Mouse (Mus musculus) stomach, postnatal 0 days (tissue): Measurements from ENCODE around the gene Lhfpl3. TPM values are rescaled to one million over a fixed set of nuclear protein-coding genes. Genes with fewer than 3 reads are reported as not detected.

Experiments
- ATAC-seq: fragments of 200-750 bp; cut with Nextera tagmentation; 2 replicates; pipeline ENCODE4 v1.8.0; 2017; ENCODE audit not compliant: low FRiP score, low TSS enrichment
- DNase-seq: peaks from one replicate; pipeline ENCODE4 v3.0.0-alpha.2; 2016; ENCODE audit warnings: low spot score
- H3K27ac ChIP-seq: fragments of 300-500 bp; sonication (generic); replicated peaks from 2 replicates; pipeline ENCODE4 v1.5.1; 2014; ENCODE audit warnings: mild to moderate bottlenecking, control low read depth
- H3K27me3 ChIP-seq: fragments of 300-500 bp; sonication (generic); 2 replicates; pipeline ENCODE4 v1.6.1; 2014; ENCODE audit warnings: low read length; ENCODE audit not compliant: control insufficient read depth, insufficient read depth
- H3K36me3 ChIP-seq: fragments of 300-500 bp; sonication (generic); 2 replicates; pipeline ENCODE4 v1.6.1; 2014; ENCODE audit warnings: low read length, mixed read lengths; ENCODE audit not compliant: control insufficient read depth, insufficient read depth
- H3K4me1 ChIP-seq: fragments of 300-500 bp; sonication (generic); replicated peaks from 2 replicates; pipeline ENCODE4 v1.6.1; 2014; ENCODE audit warnings: antibody characterized with exemption; ENCODE audit not compliant: control insufficient read depth, insufficient read depth
- H3K4me2 ChIP-seq: fragments of 300-500 bp; sonication (generic); replicated peaks from 2 replicates; pipeline ENCODE4 v1.6.1; 2014; ENCODE audit warnings: low read depth, mild to moderate bottlenecking, control low read depth, moderate library complexity
- H3K4me3 ChIP-seq: fragments of 300-500 bp; sonication (generic); 2 replicates; pipeline ENCODE4 v1.5.1; 2014; ENCODE audit warnings: low read depth, low read length, control low read depth
- H3K9ac ChIP-seq: fragments of 300-500 bp; sonication (generic); 2 replicates; pipeline ENCODE4 v1.6.1; 2014; ENCODE audit warnings: mild to moderate bottlenecking, low read length, control low read depth, mixed read lengths
- H3K9me3 ChIP-seq: fragments of 300-500 bp; sonication (generic); 2 replicates; pipeline ENCODE4 v1.6.1; 2016; ENCODE audit warnings: low read length; ENCODE audit not compliant: control insufficient read depth
- CTCF ChIP-seq: IDR thresholded peaks from 2 replicates; pipeline ENCODE4 v1.5.1; 2016; ENCODE audit warnings: antibody characterized with exemption, low read depth, mild to moderate bottlenecking, moderate library complexity
- EP300 ChIP-seq: optimal IDR thresholded peaks from 2 replicates; pipeline ENCODE3; 2016; ENCODE audit warnings: antibody characterized with exemption
- WGBS: fragments of 180-500 bp; shearing (Covaris S2); extraction: QIAGEN DNeasy Blood & Tissue Kit; methylation state at CpG from one replicate; pipeline ENCODE4 v1.1.7; 2014; 5-methylcytosine and 5-hydroxymethylcytosine counted together
- polyA plus RNA-seq: library from polyadenylated mRNA; unstranded; fragments of >200 nt; fragmentation: Nextera tagmentation; extraction: Ambion mirVana; gene quantifications from 2 replicates; pipeline ENCODE4 v1.2.1, GENCODE M21; 2015

Gene Lhfpl3
- polyA plus RNA-seq, 1 experiment from 2014 or later: 0.23 TPM

DNA sequence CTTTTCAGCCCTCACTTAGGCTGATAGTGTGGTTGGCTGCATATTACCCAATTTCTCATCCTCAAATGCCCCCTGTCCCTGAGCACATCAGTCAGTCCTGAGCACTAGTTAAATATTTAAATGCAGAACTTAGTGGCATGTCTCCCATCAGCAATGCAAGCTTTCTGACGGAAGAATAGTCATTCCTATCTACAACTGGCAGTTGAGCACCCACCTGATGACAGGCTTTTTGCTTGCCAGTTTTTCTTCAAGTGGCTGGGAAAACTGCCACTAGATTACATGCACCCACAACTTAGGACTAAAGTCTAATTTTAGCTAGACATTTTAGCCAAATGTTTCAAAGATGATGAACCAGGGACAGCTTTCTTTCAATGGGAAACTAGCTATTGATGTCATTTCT lies 260.3 kb downstream of the Lhfpl3 start:
- no peak for DNase-seq
- H3K27ac ChIP-seq: no peak overlapping the region
- H3K27me3 ChIP-seq: no peaks in the 10 kb centered on the region
- no peaks in the 10 kb centered on the region for H3K36me3 ChIP-seq
- no peaks in the 10 kb centered on the region for H3K9me3 ChIP-seq
- no peak overlapping the region for H3K4me2 ChIP-seq
- H3K9ac ChIP-seq: no peak overlapping the region
- WGBS: 44% methylated on average over 1 of the region's 1 CpGs
- TF ChIP-seq CTCF (no peak), EP300 (no peak)
- ATAC-seq: no peak
- H3K4me3 ChIP-seq: no peak overlapping the region
- H3K4me1 ChIP-seq: no peaks in the 10 kb centered on the region

DNA sequence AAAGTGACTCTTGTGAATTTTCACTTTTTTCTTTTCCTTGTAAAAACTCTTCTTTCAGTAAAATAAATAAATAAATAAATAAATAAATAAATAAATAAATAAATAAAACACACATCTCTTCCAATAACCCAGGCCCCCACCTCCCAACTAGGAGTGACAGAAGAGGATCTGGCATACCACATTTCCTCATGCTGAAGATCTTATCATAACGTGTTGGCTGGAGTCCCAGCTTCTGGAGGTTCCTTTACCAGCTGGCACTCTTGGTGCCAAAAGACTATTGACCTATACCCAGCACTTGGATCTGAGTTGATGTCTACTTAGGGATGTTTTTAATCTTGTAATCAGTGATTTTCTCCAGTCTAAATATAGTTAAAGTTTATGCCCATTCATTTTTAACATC lies 264.6 kb downstream of the Lhfpl3 start:
- 66% methylated on average over 1 of the region's 1 CpGs for WGBS
- DNase-seq: no peak
- no peaks in the 10 kb centered on the region for H3K4me1 ChIP-seq
- no peaks in the 10 kb centered on the region for H3K36me3 ChIP-seq
- TF ChIP-seq CTCF (no peak), EP300 (no peak)
- no peak overlapping the region for H3K9ac ChIP-seq
- H3K4me3 ChIP-seq: no peak overlapping the region
- H3K4me2 ChIP-seq: no peak overlapping the region
- H3K27ac ChIP-seq: no peak overlapping the region
- ATAC-seq: no peak
- H3K27me3 ChIP-seq: no peaks in the 10 kb centered on the region
- no peaks in the 10 kb centered on the region for H3K9me3 ChIP-seq

DNA sequence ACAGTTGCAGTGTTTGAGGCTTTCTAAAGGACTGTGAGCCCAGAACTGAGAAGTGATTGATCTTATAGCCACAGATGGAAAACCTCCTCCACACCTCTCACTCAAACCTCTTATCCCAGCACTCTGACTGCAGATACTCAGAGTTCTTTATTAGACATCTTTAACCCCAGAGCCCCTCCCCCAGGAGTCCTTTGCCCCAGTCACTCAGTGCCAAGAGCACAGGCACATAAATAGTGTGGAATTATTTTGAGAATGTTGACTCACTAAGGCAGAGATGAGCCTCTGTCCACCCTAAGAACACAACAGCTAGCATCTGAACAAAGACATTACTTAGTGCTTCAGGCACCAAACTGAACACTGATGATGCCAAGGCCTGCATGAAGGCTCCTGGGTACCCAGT lies 268.1 kb downstream of the Lhfpl3 start:
- Histone ChIP-seq H3K4me3 (no peak overlapping the region), H3K4me1 (no peaks in the 10 kb centered on the region), H3K9ac (no peak overlapping the region), H3K4me2 (no peak overlapping the region), H3K27me3 (no peaks in the 10 kb centered on the region), H3K36me3 (no peaks in the 10 kb centered on the region), H3K9me3 (no peaks in the 10 kb centered on the region), H3K27ac (no peak overlapping the region)
- DNase-seq: no peak
- TF ChIP-seq CTCF: no peak
- no peak for ATAC-seq

DNA sequence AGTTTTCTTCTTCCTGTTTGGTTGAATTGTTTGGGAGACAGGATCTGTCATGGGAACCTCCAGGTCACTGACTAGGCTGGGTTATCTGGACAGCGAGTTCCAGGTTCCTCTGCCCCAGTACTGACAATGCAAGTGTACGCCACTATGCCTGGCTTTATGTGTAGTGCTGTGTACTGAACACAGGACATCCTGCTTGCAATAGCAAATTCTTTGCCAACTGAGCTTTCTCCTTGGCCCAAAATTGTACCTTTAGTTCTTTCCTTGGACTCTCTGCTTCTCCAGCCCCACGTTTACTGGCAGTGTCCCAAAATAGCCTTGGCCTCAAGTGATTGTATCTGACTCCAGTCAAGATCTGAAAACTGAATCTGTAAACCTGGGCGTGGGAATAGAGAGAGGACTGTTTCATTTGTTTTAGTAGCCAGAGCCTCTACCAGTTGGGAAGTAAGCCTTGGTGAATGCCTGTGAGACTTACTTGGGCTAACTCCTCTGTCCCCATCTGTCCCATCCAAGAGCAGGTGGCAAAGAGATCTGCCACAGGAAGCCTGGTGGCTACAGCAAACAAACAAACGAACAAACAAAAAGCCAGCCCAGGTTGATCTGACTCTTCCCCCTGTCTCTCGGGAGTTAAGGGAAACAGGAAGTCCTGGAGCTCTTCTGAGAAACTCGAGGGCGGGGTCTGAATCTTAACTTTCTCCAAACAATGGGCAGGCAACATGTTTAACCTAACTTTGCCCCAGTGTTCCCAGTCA lies 269.9 kb downstream of the Lhfpl3 start:
- ATAC-seq (no peak), DNase-seq (no peak)
- Histone ChIP-seq H3K9me3 (no peaks in the 10 kb centered on the region), H3K36me3 (no peaks in the 10 kb centered on the region), H3K4me3 (no peak overlapping the region), H3K27me3 (no peaks in the 10 kb centered on the region), H3K9ac (no peak overlapping the region), H3K4me2 (no peak overlapping the region), H3K27ac (no peak overlapping the region), H3K4me1 (no peaks in the 10 kb centered on the region)
- no peak for TF ChIP-seq CTCF
- TF ChIP-seq EP300: no peak
- 49% methylated on average over 8 of the region's 8 CpGs for WGBS

DNA sequence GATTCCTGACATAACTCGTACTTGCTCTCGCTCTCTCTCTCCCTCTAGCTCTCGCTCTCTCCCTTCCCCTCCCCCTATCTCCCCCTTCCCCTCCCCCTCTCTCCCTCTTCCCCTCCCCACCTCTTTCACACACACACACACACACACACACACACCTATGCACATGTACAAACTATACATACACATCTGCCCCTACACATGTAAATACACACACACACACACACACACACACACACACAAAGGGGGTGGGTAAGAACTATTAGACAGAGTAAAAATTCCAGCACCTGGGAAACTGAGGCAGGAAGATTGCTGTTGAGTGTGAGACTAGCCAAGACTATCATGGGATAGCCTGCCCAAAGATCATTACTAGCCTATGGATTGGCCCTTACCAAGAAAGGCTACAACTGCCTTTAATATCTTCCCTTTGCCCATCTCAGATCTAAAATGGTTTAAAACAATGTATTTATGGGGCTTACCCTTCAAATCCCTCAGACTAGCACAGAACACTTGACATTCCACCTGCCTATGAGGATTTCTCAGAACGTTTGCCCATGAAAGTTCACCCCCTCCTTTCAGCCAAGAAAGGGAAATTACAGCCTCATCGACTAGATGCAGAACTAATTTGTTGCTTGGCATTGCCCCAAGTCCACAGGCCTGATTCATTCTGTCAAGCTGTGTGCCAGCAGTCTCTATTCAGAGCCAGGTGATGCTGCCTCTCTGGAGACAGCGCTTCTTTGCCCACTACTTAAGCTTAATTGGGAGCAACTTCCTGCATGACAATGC lies 289.3 kb downstream of the Lhfpl3 start:
- Histone ChIP-seq H3K4me2 (no peak overlapping the region), H3K4me3 (no peak overlapping the region), H3K27me3 (no peaks in the 10 kb centered on the region), H3K9ac (no peak overlapping the region), H3K36me3 (no peaks in the 10 kb centered on the region), H3K27ac (no peak overlapping the region), H3K4me1 (no peaks in the 10 kb centered on the region), H3K9me3 (no peaks in the 10 kb centered on the region)
- no peak for TF ChIP-seq CTCF
- no peak for TF ChIP-seq EP300
- DNase-seq (no peak), ATAC-seq (no peak)
- WGBS: 68% methylated on average over 6 of the region's 6 CpGs

DNA sequence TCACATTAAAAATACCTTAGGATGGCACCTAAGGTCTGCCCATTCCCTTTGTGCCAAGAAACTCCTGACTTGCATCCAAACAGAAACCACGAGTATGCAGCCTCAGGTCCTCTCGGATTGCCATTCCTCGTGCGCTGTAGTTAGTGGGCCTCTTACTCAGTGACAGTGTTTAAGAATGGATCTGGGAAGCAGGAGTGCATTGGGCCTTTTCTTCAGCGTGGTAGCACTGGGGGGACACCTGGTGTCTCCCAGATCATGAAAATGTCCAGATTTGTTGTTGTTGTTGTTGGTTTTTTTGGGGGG lies 289.8 kb downstream of the Lhfpl3 start:
- Histone ChIP-seq H3K27ac (no peak overlapping the region), H3K9ac (no peak overlapping the region), H3K9me3 (no peaks in the 10 kb centered on the region), H3K4me3 (no peak overlapping the region), H3K4me2 (no peak overlapping the region), H3K36me3 (no peaks in the 10 kb centered on the region), H3K4me1 (no peaks in the 10 kb centered on the region), H3K27me3 (no peaks in the 10 kb centered on the region)
- ATAC-seq: no peak
- WGBS: 72% methylated on average over 5 of the region's 5 CpGs
- DNase-seq: no peak
- TF ChIP-seq EP300: no peak
- no peak for TF ChIP-seq CTCF
